Mouse (Mus musculus) MEL (cell line): ENCODE measurements around the gene Tbc1d1. TPM values are rescaled to one million over a fixed set of nuclear protein-coding genes. Genes with fewer than 3 reads are reported as not detected.
"Not testable (repeated sequence)": the region's sequence is repeated elsewhere in the genome, so short reads cannot be mapped to it uniquely, and the experiment has no call there.

Experiments used
- DNase-seq: peaks from one replicate; pipeline ENCODE4 v3.0.0; 2011; ENCODE audit warnings: low read depth, low spot score
- H3K27ac ChIP-seq: 2 replicates; pipeline ENCODE4 v1.5.1; 2012; ENCODE audit warnings: low read depth, mild to moderate bottlenecking, control low read depth, low read length, moderate library complexity; ENCODE audit not compliant: control insufficient read depth
- H3K27me3 ChIP-seq, 2 experiments: fragments of 150-350 bp in 1 of 2; sonication (generic) in 1 of 2; 2 replicates each; pipeline ENCODE4 v1.6.1; 2012; ENCODE audit warnings: low read length in 2 of 2, mild to moderate bottlenecking in 2 of 2, improper control_type of control experiment in 1 of 2, moderate library complexity in 1 of 2; ENCODE audit not compliant: insufficient read depth in 2 of 2, control insufficient read depth in 1 of 2
- H3K36me3 ChIP-seq, 2 experiments: 2 replicates each; pipeline ENCODE4 v1.6.1; 2012 to 2014; ENCODE audit warnings: low read length in 2 of 2, improper control_type of control experiment in 1 of 2, inconsistent platforms in 1 of 2, mild to moderate bottlenecking in 1 of 2; ENCODE audit not compliant: insufficient read depth in 2 of 2, control insufficient read depth in 1 of 2
- H3K4me1 ChIP-seq, 2 experiments: fragments of 150-350 bp in 1 of 2; sonication (generic) in 1 of 2; 2 replicates each; pipeline ENCODE4 v1.6.1; 2012; ENCODE audit warnings: low read length in 2 of 2, improper control_type of control experiment in 1 of 2, mild to moderate bottlenecking in 1 of 2; ENCODE audit not compliant: insufficient read depth in 2 of 2, control insufficient read depth in 1 of 2
- H3K4me3 ChIP-seq, 2 experiments: fragments of 150-350 bp in 1 of 2; sonication (generic) in 1 of 2; 2 replicates each; pipeline ENCODE4 v1.5.1; 2012; ENCODE audit warnings: low read depth in 2 of 2, low read length in 2 of 2, mild to moderate bottlenecking in 2 of 2, moderate library complexity in 2 of 2, control low read depth in 1 of 2, improper control_type of control experiment in 1 of 2; ENCODE audit not compliant: control insufficient read depth in 1 of 2, insufficient read depth in 1 of 2
- H3K79me2 ChIP-seq: 2 replicates; pipeline ENCODE4 v1.6.1; 2012; ENCODE audit warnings: mild to moderate bottlenecking, low read length, moderate library complexity; ENCODE audit not compliant: control insufficient read depth, poor library complexity, insufficient read depth
- H3K9ac ChIP-seq: 2 replicates; pipeline ENCODE4 v1.6.1; 2012; ENCODE audit warnings: low read depth, mild to moderate bottlenecking, control low read depth, low read length, moderate library complexity; ENCODE audit not compliant: control insufficient read depth, poor library complexity, severe bottlenecking
- H3K9me3 ChIP-seq: fragments of 150-350 bp; sonication (generic); replicated peaks from 2 replicates; pipeline ENCODE4 v1.6.1; 2012; ENCODE audit warnings: mild to moderate bottlenecking, low read length, improper control_type of control experiment, moderate library complexity; ENCODE audit not compliant: insufficient read depth
- BHLHE40 ChIP-seq: IDR thresholded peaks from 2 replicates; pipeline ENCODE4 v1.6.1; 2012; ENCODE audit warnings: low read depth, mild to moderate bottlenecking, inconsistent platforms, low read length, improper control_type of control experiment, borderline replicate concordance
- ELF1 ChIP-seq: IDR thresholded peaks from 2 replicates; pipeline ENCODE4 v1.6.1; 2014; ENCODE audit warnings: low read depth, mild to moderate bottlenecking, inconsistent platforms, low read length, improper control_type of control experiment, moderate library complexity
- ETS1 ChIP-seq: IDR thresholded peaks from 2 replicates; pipeline ENCODE4 v1.6.1; 2012; ENCODE audit warnings: low read depth, mild to moderate bottlenecking, inconsistent platforms, low read length, improper control_type of control experiment, moderate library complexity
- GABPA ChIP-seq: IDR thresholded peaks from 2 replicates; pipeline ENCODE4 v1.6.1; 2012; ENCODE audit warnings: low read depth, mild to moderate bottlenecking, inconsistent platforms, low read length, improper control_type of control experiment, moderate library complexity
- JUND ChIP-seq: IDR thresholded peaks from 2 replicates; pipeline ENCODE4 v1.6.1; 2011; ENCODE audit warnings: low read depth, mild to moderate bottlenecking, improper control_type of control experiment, low read length
- MAX ChIP-seq: IDR thresholded peaks from 2 replicates; pipeline ENCODE4 v1.6.1; 2011; ENCODE audit warnings: low read length, improper control_type of control experiment
- MAZ ChIP-seq: IDR thresholded peaks from 2 replicates; pipeline ENCODE4 v1.6.1; 2012; ENCODE audit warnings: low read depth, mild to moderate bottlenecking, inconsistent platforms, low read length, improper control_type of control experiment
- MEF2A ChIP-seq: IDR thresholded peaks from 2 replicates; pipeline ENCODE4 v1.6.1; 2014; ENCODE audit warnings: low read depth, mild to moderate bottlenecking, inconsistent platforms, low read length, improper control_type of control experiment; ENCODE audit not compliant: poor library complexity, insufficient replicate concordance, severe bottlenecking; ENCODE audit errors: extremely low read depth
- MXI1 ChIP-seq: IDR thresholded peaks from 2 replicates; pipeline ENCODE4 v1.6.1; 2011; ENCODE audit warnings: mild to moderate bottlenecking, low read depth, low read length, improper control_type of control experiment
- MYB ChIP-seq: IDR thresholded peaks from 2 replicates; pipeline ENCODE4 v1.6.1; 2011; ENCODE audit warnings: mild to moderate bottlenecking, low read depth, low read length, improper control_type of control experiment
- MYC ChIP-seq: IDR thresholded peaks from 2 replicates; pipeline ENCODE4 v1.6.1; 2011; ENCODE audit warnings: low read depth, mild to moderate bottlenecking, low read length, improper control_type of control experiment, moderate library complexity
- NELFE ChIP-seq: IDR thresholded peaks from 2 replicates; pipeline ENCODE4 v1.6.1; 2011; ENCODE audit warnings: low read depth, low read length, improper control_type of control experiment
- NRF1 ChIP-seq: IDR thresholded peaks from 2 replicates; pipeline ENCODE4 v1.6.1; 2014; ENCODE audit warnings: low read depth, mild to moderate bottlenecking, inconsistent platforms, low read length, improper control_type of control experiment, moderate library complexity; ENCODE audit not compliant: poor library complexity, insufficient read depth, severe bottlenecking
- POLR2A ChIP-seq, 2 experiments: IDR thresholded peaks; 2 replicates each; pipeline ENCODE4 v1.6.1; 2011 to 2012; ENCODE audit warnings: low read length in 2 of 2, mild to moderate bottlenecking in 2 of 2, control low read depth in 1 of 2, improper control_type of control experiment in 1 of 2, low read depth in 1 of 2, moderate library complexity in 1 of 2; ENCODE audit not compliant: control insufficient read depth in 1 of 2, insufficient read depth in 1 of 2, poor library complexity in 1 of 2
- POLR2AphosphoS5 ChIP-seq: IDR thresholded peaks from 2 replicates; pipeline ENCODE4 v1.6.1; 2012; ENCODE audit warnings: low read depth, borderline replicate concordance, mild to moderate bottlenecking, inconsistent platforms, low read length, moderate library complexity, mixed read lengths
- RCOR1 ChIP-seq: IDR thresholded peaks from 2 replicates; pipeline ENCODE4 v1.6.1; 2012; ENCODE audit warnings: low read depth, mild to moderate bottlenecking, inconsistent platforms, low read length, improper control_type of control experiment
- SIN3A ChIP-seq: IDR thresholded peaks from 2 replicates; pipeline ENCODE4 v1.6.1; 2012; ENCODE audit warnings: low read length, improper control_type of control experiment, inconsistent platforms
- SMC3 ChIP-seq: IDR thresholded peaks from 2 replicates; pipeline ENCODE4 v1.6.1; 2011; ENCODE audit warnings: low read depth, low read length, improper control_type of control experiment
- TAL1 ChIP-seq: IDR thresholded peaks from 2 replicates; pipeline ENCODE4 v1.6.1; 2012; ENCODE audit warnings: mild to moderate bottlenecking, inconsistent platforms, low read length, moderate library complexity, mixed read lengths
- TBP ChIP-seq: IDR thresholded peaks from 2 replicates; pipeline ENCODE4 v1.8.0; 2011; ENCODE audit warnings: low read depth, low read length, improper control_type of control experiment
- USF1 ChIP-seq: IDR thresholded peaks from 2 replicates; pipeline ENCODE4 v1.6.1; 2014; ENCODE audit warnings: low read depth, mild to moderate bottlenecking, inconsistent platforms, low read length, improper control_type of control experiment, moderate library complexity
- ZC3H11A ChIP-seq: IDR thresholded peaks from 2 replicates; pipeline ENCODE4 v1.6.1; 2012; ENCODE audit warnings: low read depth, mild to moderate bottlenecking, inconsistent platforms, low read length, improper control_type of control experiment
- ZMIZ1 ChIP-seq: IDR thresholded peaks from 2 replicates; pipeline ENCODE4 v1.6.1; 2012; ENCODE audit warnings: low read depth, mild to moderate bottlenecking, inconsistent platforms, low read length, improper control_type of control experiment, moderate library complexity
- ZNF384 ChIP-seq: IDR thresholded peaks from 2 replicates; pipeline ENCODE4 v1.6.1; 2012; ENCODE audit warnings: low read depth, mild to moderate bottlenecking, inconsistent platforms, low read length, improper control_type of control experiment
- polyA plus RNA-seq, 2 experiments: library from polyadenylated mRNA; stranded (reverse) in 1 of 2; unstranded in 1 of 2; fragments of >175 nt in 1 of 2; fragments of >200 nt in 1 of 2; gene quantifications; 2 replicates each; pipeline versions ENCODE4 v1.2.1 to v1.2.4; 2012; ENCODE audit warnings: low replicate concordance in 2 of 2, low read depth in 1 of 2; ENCODE audit not compliant: insufficient read length in 2 of 2, insufficient read depth in 1 of 2, missing spikeins in 1 of 2
- total RNA-seq: library from RNA; depleted of rRNA; stranded (reverse); fragments of 300-350 nt; gene quantifications from 2 replicates; pipeline ENCODE4 v1.2.3, GENCODE M21; 2012

Gene Tbc1d1
- total and polyA plus RNA-seq, 3 experiments: 22.5 to 24.4 TPM; not detected in 1

- not testable (repeated sequence) for DNase-seq, H3K27me3 ChIP-seq, H3K9me3 ChIP-seq, H3K79me2 ChIP-seq, H3K9ac ChIP-seq, H3K4me3 ChIP-seq
- Histone ChIP-seq H3K27ac (peak overlapping the region; percentile 88), H3K36me3 (peaks cover 0 to 38% of the 10 kb centered on the region in 2 experiments; a peak in 2 of 4 replicates), H3K4me1 (peaks cover 17 to 47% of the 10 kb centered on the region in 2 experiments)
Measured at GRCm38 (mm10) chr5:64360876-64361268, 204.8 kb downstream of the Tbc1d1 start.

GRCm38 (mm10) chr5:64363859-64364406 lies 207.8 kb downstream of the Tbc1d1 start:
- Histone ChIP-seq H3K36me3 (peaks cover 0 to 38% of the 10 kb centered on the region in 2 experiments; a peak in 2 of 4 replicates), H3K9me3 (no peaks in the 10 kb centered on the region), H3K9ac (peak overlapping the region; percentile 33; the same call in 1 of the 2 replicates), H3K79me2 (no peaks in the 10 kb centered on the region; the same call in 1 of the 2 replicates), H3K4me3 (no peak overlapping the region), H3K4me1 (peaks cover 17 to 55% of the 10 kb centered on the region in 2 experiments), H3K27me3 (no peaks in the 10 kb centered on the region), H3K27ac (peak overlapping the region; percentile 71)
- TF ChIP-seq POLR2AphosphoS5: no peak
- no peak for TF ChIP-seq MAX
- no peak; the same call in 1 of the 2 replicates for TF ChIP-seq TAL1
- no peak for TF ChIP-seq MYC
- no peak for TF ChIP-seq SMC3
- no peak for TF ChIP-seq USF1
- no peak for TF ChIP-seq TBP
- TF ChIP-seq ZC3H11A: no peak
- no peak for TF ChIP-seq GABPA
- no peak for TF ChIP-seq MXI1
- TF ChIP-seq POLR2A (IDR thresholded peaks at IDR 0.05; ENCODE audit: control insufficient read depth in 1 of 2, insufficient read depth in 1 of 2, low read depth in 1 of 2, low read length in 2 of 2, poor library complexity in 1 of 2): no peak
- no peak for TF ChIP-seq NELFE
- peak; percentile 40 for DNase-seq

GRCm38 (mm10) chr5:64364432-64365125 lies 208.5 kb downstream of the Tbc1d1 start:
- H3K4me1 ChIP-seq: peaks cover 16 to 49% of the 10 kb centered on the region in 2 experiments
- H3K27ac ChIP-seq: peak overlapping the region; percentile 71
- H3K9ac ChIP-seq: peak overlapping the region; percentile 33; the same call in 1 of the 2 replicates
- H3K4me3 ChIP-seq: no peak overlapping the region
- peak; percentile 89 for DNase-seq
- peaks cover 0 to 33% of the 10 kb centered on the region in 2 experiments; a peak in 2 of 4 replicates for H3K36me3 ChIP-seq
- no peaks in the 10 kb centered on the region; the same call in 1 of the 2 replicates for H3K79me2 ChIP-seq
- H3K9me3 ChIP-seq: no peaks in the 10 kb centered on the region
- H3K27me3 ChIP-seq: no peaks in the 10 kb centered on the region
- TF ChIP-seq ELF1 (no peak), ETS1 (peak; percentile 81), RCOR1 (peak; percentile 63), MYB (no peak), BHLHE40 (peak; percentile 70), JUND (0 out of 2 replicates have a peak, but pooled peaks have one; percentile 4), TAL1 (no peak), ZMIZ1 (no peak), NRF1 (no peak), MAZ (peak; percentile 68; the same call in 1 of the 2 replicates), MEF2A (peak; percentile 66; the same call in 1 of the 2 replicates), ZNF384 (peak; percentile 96), USF1 (no peak), SIN3A (peak; percentile 66)
